ENCODE assay signal across 16 mouse cellular contexts in the genomic region with DNA sequence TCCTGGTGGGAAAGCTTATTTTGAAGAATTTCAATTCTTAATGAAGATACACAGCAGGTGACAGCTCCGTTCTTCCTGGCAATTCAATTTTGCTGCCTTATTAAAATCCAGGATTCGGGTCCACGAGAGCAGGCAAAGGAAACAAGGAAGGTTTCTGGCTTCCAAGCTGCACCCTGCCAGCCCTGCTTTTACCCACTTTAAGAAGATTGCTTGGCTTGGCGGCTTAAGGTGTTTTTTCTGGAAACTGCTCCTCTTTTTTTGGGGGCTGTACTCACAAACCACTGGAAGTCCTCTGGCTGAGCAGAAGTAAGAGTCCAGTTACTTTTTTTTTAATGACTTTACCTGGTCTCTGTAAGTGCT. TPM values are rescaled to one million over a fixed set of nuclear protein-coding genes. Genes with fewer than 3 reads are reported as not detected.
DNase-seq lines count a peak whose midpoint lies in the region; ATAC-seq and TF ChIP-seq lines count a peak whose summit lies in the region.
"Had no signal": no experiment of that assay in that cellular context is flagged by ENCODE, and none has a peak within 500 bp of the region (broad histone marks: within the 10 kb centered on the region; RNA-seq: fewer than 3 reads in every experiment).

No protein-coding gene starts in this region.

- H3K9ac ChIP-seq in heart, embryonic 13.5 days = no peak overlapping the region
- no peak overlapping the region for H3K9ac ChIP-seq in lung, embryonic 16.5 days (ENCODE audit: low read length)
- H3K9ac ChIP-seq in intestine, embryonic 15.5 days = no peak overlapping the region
- no peak overlapping the region for H3K9ac ChIP-seq in stomach, postnatal 0 days (ENCODE audit: low read length)
- H3K9ac ChIP-seq: midbrain, embryonic 15.5 days had no signal

- H3K27me3 ChIP-seq in heart, embryonic 13.5 days (replicated peaks) = no peaks in the 10 kb centered on the region
- no peaks in the 10 kb centered on the region for H3K27me3 ChIP-seq in lung, embryonic 16.5 days (ENCODE audit: control insufficient read depth, insufficient read depth, low read depth, low read length)
- H3K27me3 ChIP-seq in intestine, embryonic 15.5 days (replicated peaks) = no peaks in the 10 kb centered on the region
- H3K27me3 ChIP-seq in stomach, postnatal 0 days (ENCODE audit: control insufficient read depth, insufficient read depth, low read length) = no peaks in the 10 kb centered on the region
- H3K27me3 ChIP-seq: midbrain, embryonic 15.5 days had no signal

- no peaks in the 10 kb centered on the region for H3K9me3 ChIP-seq in heart, embryonic 13.5 days
- H3K9me3 ChIP-seq in lung, embryonic 16.5 days (ENCODE audit: control insufficient read depth, low read length) = no peaks in the 10 kb centered on the region
- no peaks in the 10 kb centered on the region for H3K9me3 ChIP-seq in intestine, embryonic 15.5 days
- no peaks in the 10 kb centered on the region for H3K9me3 ChIP-seq in stomach, postnatal 0 days (ENCODE audit: control insufficient read depth, low read length)
- H3K9me3 ChIP-seq: midbrain, embryonic 15.5 days had no signal

- intact Hi-C loops in heart, postnatal 14 days (cut with DNase I) = no loop called here

- no peak for ATAC-seq in heart, embryonic 13.5 days (ENCODE audit: extremely low read depth, insufficient number of reproducible peaks, low FRiP score, low TSS enrichment)
- ATAC-seq in lung, embryonic 16.5 days (ENCODE audit: low read depth) = no peak
- no peak for ATAC-seq in intestine, embryonic 15.5 days
- ATAC-seq in stomach, postnatal 0 days (ENCODE audit: low FRiP score, low TSS enrichment) = no peak
- ATAC-seq in cerebellum, adult (ENCODE audit: insufficient number of reproducible peaks, low FRiP score, low TSS enrichment) = no peak
- ATAC-seq: forebrain, embryonic 14.5 days; hindbrain, postnatal 0 days; midbrain, embryonic 15.5 days had no signal

- no peak for DNase-seq in heart, postnatal 14 days
- no peak for DNase-seq in lung, postnatal 14 days
- no peak for DNase-seq in stomach, postnatal 0 days (ENCODE audit: low spot score)
- DNase-seq: cerebellum, adult 18-20 months; kidney, postnatal 36 days; layer of hippocampus, postnatal 36 days; liver had no signal

- no peak for TF ChIP-seq CTCF in stomach, postnatal 0 days (IDR thresholded peaks at IDR 0.05; ENCODE audit: low read depth)

- 61% methylated on average over 4 of the region's 4 CpGs for WGBS in heart, embryonic 13.5 days
- WGBS in lung, embryonic 16.5 days = 67% methylated on average over 4 of the region's 4 CpGs
- 50% methylated on average over 4 of the region's 4 CpGs for WGBS in intestine, embryonic 15.5 days
- WGBS in stomach, postnatal 0 days = 56% methylated on average over 4 of the region's 4 CpGs

- peak overlapping the region; percentile 78 for H3K27ac ChIP-seq in heart, embryonic 13.5 days (replicated peaks)
- peak overlapping the region; percentile 51; the same call in 1 of the 2 replicates for H3K27ac ChIP-seq in lung, embryonic 16.5 days (ENCODE audit: low read length)
- H3K27ac ChIP-seq in intestine, embryonic 15.5 days = peak overlapping the region; percentile 48
- H3K27ac ChIP-seq in stomach, postnatal 0 days (replicated peaks) = peak overlapping the region; percentile 25; the same call in 1 of the 2 replicates
- H3K27ac ChIP-seq: hindbrain, postnatal 0 days; macrophage; midbrain, embryonic 15.5 days had no signal

- H3K36me3 ChIP-seq in heart, embryonic 13.5 days = no peaks in the 10 kb centered on the region
- H3K36me3 ChIP-seq in lung, embryonic 16.5 days (ENCODE audit: control insufficient read depth, insufficient read depth, low read length) = no peaks in the 10 kb centered on the region
- H3K36me3 ChIP-seq in intestine, embryonic 15.5 days = no peaks in the 10 kb centered on the region
- H3K36me3 ChIP-seq in stomach, postnatal 0 days (ENCODE audit: control insufficient read depth, insufficient read depth, low read length) = no peaks in the 10 kb centered on the region
- H3K36me3 ChIP-seq: midbrain, embryonic 15.5 days had no signal

- no peak overlapping the region for H3K4me3 ChIP-seq in heart, embryonic 13.5 days
- no peak overlapping the region for H3K4me3 ChIP-seq in lung, embryonic 16.5 days (ENCODE audit: low read length)
- H3K4me3 ChIP-seq in intestine, embryonic 15.5 days (replicated peaks) = no peak overlapping the region
- no peak overlapping the region for H3K4me3 ChIP-seq in stomach, postnatal 0 days (ENCODE audit: low read depth, low read length)
- H3K4me3 ChIP-seq: midbrain, embryonic 15.5 days had no signal

- peaks cover 28% of the 10 kb centered on the region for H3K4me1 ChIP-seq in heart, embryonic 13.5 days
- peaks cover 6% of the 10 kb centered on the region; the same call in 1 of the 2 replicates for H3K4me1 ChIP-seq in lung, embryonic 16.5 days (replicated peaks; ENCODE audit: control insufficient read depth, insufficient read depth, low read length)
- H3K4me1 ChIP-seq in intestine, embryonic 15.5 days (replicated peaks) = 0 out of 2 replicates have a peak, but pooled peaks cover 6% of the 10 kb centered on the region
- H3K4me1 ChIP-seq in stomach, postnatal 0 days (replicated peaks; ENCODE audit: control insufficient read depth, insufficient read depth) = peaks cover 5% of the 10 kb centered on the region
- H3K4me1 ChIP-seq: midbrain, embryonic 15.5 days had no signal

- no peak for TF ChIP-seq EP300 in stomach, postnatal 0 days (optimal IDR thresholded peaks at IDR 0.05)

- 0 out of 2 replicates have a peak overlapping the region, but pooled peaks have one; percentile 11 for H3K4me2 ChIP-seq in heart, embryonic 13.5 days
- H3K4me2 ChIP-seq in lung, embryonic 16.5 days (ENCODE audit: low read depth, low read length) = no peak overlapping the region
- H3K4me2 ChIP-seq in intestine, embryonic 15.5 days (replicated peaks) = no peak overlapping the region
- no peak overlapping the region for H3K4me2 ChIP-seq in stomach, postnatal 0 days (replicated peaks; ENCODE audit: low read depth)
- H3K4me2 ChIP-seq: midbrain, embryonic 15.5 days had no signal

RNA-seq across cellular contexts. Expression of gene Col1a2, which starts 21.1 kb away (rescaled TPM):
- 253 and 328 TPM in 2 replicates for polyA plus RNA-seq in heart, embryonic 13.5 days (2015; fragmentation: Nextera tagmentation; extraction: Ambion mirVana)
- total RNA-seq in heart, postnatal 14 days (2021) = 100 to 1,000 TPM; 351 to 400 TPM
- 771 and 862 TPM in 2 replicates for polyA plus RNA-seq in lung, embryonic 16.5 days (2015; fragmentation: Nextera tagmentation; extraction: Ambion mirVana)
- polyA plus RNA-seq in intestine, embryonic 15.5 days (2015; fragmentation: Nextera tagmentation; extraction: Ambion mirVana) = 472 and 528 TPM in 2 replicates
- polyA plus RNA-seq in stomach, postnatal 0 days (2015; fragmentation: Nextera tagmentation; extraction: Ambion mirVana) = 488 and 504 TPM in 2 replicates
- total RNA-seq: MEL had no signal

Comparison
In these comparisons a context has a peak if more than half of its experiments do, and no peak if none do; other contexts are left out.
1. H3K27ac ChIP-seq: peak in every context shown above with its lines; median percentile 78 in heart, embryonic 13.5 days; 51 in lung, embryonic 16.5 days; 48 in intestine, embryonic 15.5 days; 25 in stomach, postnatal 0 days.